Mouse (Mus musculus): Measurements from ENCODE around the gene Foxj1. TPM values are rescaled to one million over a fixed set of nuclear protein-coding genes. Genes with fewer than 3 reads are reported as not detected.

Gene Foxj1
- polyA plus RNA-seq, 1 experiment from 2014 or later = 7.8 TPM

Other genes with a start within 250 kb of the Foxj1 start
- gene Wbp2, start 248.4 kb downstream of the Foxj1 start, polyA plus RNA-seq (2015; fragmentation: Nextera tagmentation; extraction: Ambion mirVana) = 136 and 153 TPM in 2 replicates
- 4.3 and 5.5 TPM in 2 replicates for gene Trim47, start 208.2 kb downstream of the Foxj1 start, polyA plus RNA-seq (2015; fragmentation: Nextera tagmentation; extraction: Ambion mirVana)
- 2.7 and 3.7 TPM in 2 replicates for gene Trim65, start 204.3 kb downstream of the Foxj1 start, polyA plus RNA-seq (2015; fragmentation: Nextera tagmentation; extraction: Ambion mirVana)
- gene Mrpl38, start 196.5 kb downstream of the Foxj1 start, polyA plus RNA-seq (2015; fragmentation: Nextera tagmentation; extraction: Ambion mirVana) = 69.1 and 78.3 TPM in 2 replicates
- 52.5 and 58.5 TPM in 2 replicates for gene Fbf1, start 167.2 kb downstream of the Foxj1 start, polyA plus RNA-seq (2015; fragmentation: Nextera tagmentation; extraction: Ambion mirVana)
- gene Ten1, start 136.5 kb downstream of the Foxj1 start, polyA plus RNA-seq (2015; fragmentation: Nextera tagmentation; extraction: Ambion mirVana) = 75.2 and 83.0 TPM in 2 replicates
- 53.5 and 55.9 TPM in 2 replicates for gene Acox1, start 136.4 kb downstream of the Foxj1 start, polyA plus RNA-seq (2015; fragmentation: Nextera tagmentation; extraction: Ambion mirVana)
- 0.59 and 0.73 TPM in 2 replicates for gene Evpl, start 97.3 kb downstream of the Foxj1 start, polyA plus RNA-seq (2015; fragmentation: Nextera tagmentation; extraction: Ambion mirVana)
- gene Srp68, start 61.2 kb downstream of the Foxj1 start, polyA plus RNA-seq (2015; fragmentation: Nextera tagmentation; extraction: Ambion mirVana) = 64.0 and 64.4 TPM in 2 replicates
- gene Galr2, start 54.5 kb downstream of the Foxj1 start, polyA plus RNA-seq (2015; fragmentation: Nextera tagmentation; extraction: Ambion mirVana) = 1.1 and 1.2 TPM in 2 replicates
- gene Exoc7, start 28.2 kb downstream of the Foxj1 start, polyA plus RNA-seq (2015; fragmentation: Nextera tagmentation; extraction: Ambion mirVana) = 81.5 and 88.7 TPM in 2 replicates
- 64.8 and 72.0 TPM in 2 replicates for gene Rnf157, start 77.6 kb upstream of the Foxj1 start, polyA plus RNA-seq (2015; fragmentation: Nextera tagmentation; extraction: Ambion mirVana)
- gene Ubald2, start 98.7 kb upstream of the Foxj1 start, polyA plus RNA-seq (2015; fragmentation: Nextera tagmentation; extraction: Ambion mirVana) = 40.7 and 55.0 TPM in 2 replicates
- not detected in 2 replicates for gene Qrich2, start 130.8 kb upstream of the Foxj1 start, polyA plus RNA-seq (2015; fragmentation: Nextera tagmentation; extraction: Ambion mirVana)
- 177 and 178 TPM in 2 replicates for gene Prpsap1, start 158.8 kb upstream of the Foxj1 start, polyA plus RNA-seq (2015; fragmentation: Nextera tagmentation; extraction: Ambion mirVana)
- gene Sphk1, start 195.5 kb upstream of the Foxj1 start, polyA plus RNA-seq (2015; fragmentation: Nextera tagmentation; extraction: Ambion mirVana) = 3.7 and 6.1 TPM in 2 replicates
- 20.1 and 24.6 TPM in 2 replicates for gene Ube2o, start 246.0 kb upstream of the Foxj1 start, polyA plus RNA-seq (2015; fragmentation: Nextera tagmentation; extraction: Ambion mirVana)